Mouse (Mus musculus): ENCODE results near the gene Zfp652.

DNA sequence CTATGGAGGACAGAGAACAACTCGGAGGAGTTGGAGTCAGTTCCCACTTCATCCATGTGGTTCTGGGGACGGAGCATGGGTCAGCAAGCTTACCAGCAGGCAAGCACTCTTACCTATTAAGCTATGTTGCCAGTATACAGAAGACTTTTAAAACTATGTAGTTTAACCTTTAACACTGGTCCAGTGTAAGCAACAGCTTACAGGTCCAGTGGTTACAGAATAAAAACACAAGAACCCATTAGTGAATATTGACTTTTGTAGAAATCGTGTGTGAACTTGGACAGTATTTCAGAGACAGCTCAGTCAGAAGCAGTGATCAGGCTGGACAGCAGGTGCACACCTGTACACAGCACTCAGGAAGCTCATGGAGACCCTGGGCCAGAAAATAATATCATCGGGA, 12.0 kb downstream of the Zfp652 start:
- TF ChIP-seq CTCF (IDR thresholded peaks at IDR 0.05; ENCODE audit: low read depth, low read length): no peak
- no peak for TF ChIP-seq POLR2AphosphoS5 (IDR thresholded peaks at IDR 0.05; ENCODE audit: insufficient replicate concordance, low read depth, low read length)
- no peak for TF ChIP-seq GATA1 (IDR thresholded peaks at IDR 0.05; ENCODE audit: borderline replicate concordance, low read length)
- TF ChIP-seq TAL1 (conservative IDR thresholded peaks at IDR 0.05; ENCODE audit: low read depth, low read length): no peak
- TF ChIP-seq GATA2 (IDR thresholded peaks at IDR 0.05; ENCODE audit: borderline replicate concordance, low read depth, low read length): no peak

Data from G1E (cell line).